Mouse (Mus musculus) frontal cortex, postnatal 10 days (tissue): Measurements from ENCODE around the gene Rragb.
"Not testable (repeated sequence)": the region's sequence is repeated elsewhere in the genome, so short reads cannot be mapped to it uniquely, and the experiment has no call there.

Experiments used
- DNase-seq, 2 experiments: peaks; one replicate each; pipeline ENCODE4 v3.0.0; 2022; ENCODE audit warnings: low spot score in 2 of 2, mixed read lengths in 1 of 2

Gene Rragb

DNA sequence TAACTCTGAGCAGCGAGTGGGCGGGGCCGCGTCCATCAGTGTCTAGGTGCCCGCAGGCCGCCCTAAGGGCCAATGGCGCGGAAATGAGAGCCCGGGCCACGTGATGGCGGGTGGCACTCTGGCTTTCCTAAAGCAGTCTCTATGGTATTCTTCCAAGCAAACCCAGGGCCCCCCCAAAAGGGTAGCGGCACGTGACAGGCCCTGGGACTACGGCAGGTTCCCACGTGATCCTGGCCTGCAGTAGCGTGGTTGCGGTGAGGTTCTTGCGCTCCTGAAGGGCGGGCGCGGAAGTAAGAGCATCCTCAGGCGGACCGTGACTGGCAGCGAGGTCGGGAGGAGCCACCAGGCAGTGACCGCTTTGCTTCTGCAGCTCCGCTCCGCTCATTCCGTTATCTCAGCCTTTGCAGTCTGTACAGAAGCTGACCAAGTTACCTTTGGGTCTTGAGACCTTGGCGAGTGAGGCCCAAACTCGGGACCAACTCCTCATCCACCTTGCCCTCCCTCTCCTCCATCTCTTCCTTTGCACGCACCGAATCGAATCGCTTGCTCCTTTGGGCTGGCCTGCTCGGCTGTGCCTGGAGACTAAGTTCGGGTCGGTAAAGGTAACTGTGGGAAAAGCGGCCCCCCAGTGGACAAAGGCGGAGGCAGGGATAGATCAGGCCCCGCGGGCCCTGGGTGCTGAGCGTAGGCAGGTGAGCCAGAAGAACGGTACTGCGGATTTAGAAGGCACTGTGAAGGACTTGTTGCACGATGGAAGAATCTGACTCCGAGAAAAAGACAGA is at the start of gene Rragb:
TSS of gene Rragb (plus strand) at position 248 of the 782 bp plus-strand sequence.
- DNase-seq, result peak; percentile 78 to 85

DNA sequence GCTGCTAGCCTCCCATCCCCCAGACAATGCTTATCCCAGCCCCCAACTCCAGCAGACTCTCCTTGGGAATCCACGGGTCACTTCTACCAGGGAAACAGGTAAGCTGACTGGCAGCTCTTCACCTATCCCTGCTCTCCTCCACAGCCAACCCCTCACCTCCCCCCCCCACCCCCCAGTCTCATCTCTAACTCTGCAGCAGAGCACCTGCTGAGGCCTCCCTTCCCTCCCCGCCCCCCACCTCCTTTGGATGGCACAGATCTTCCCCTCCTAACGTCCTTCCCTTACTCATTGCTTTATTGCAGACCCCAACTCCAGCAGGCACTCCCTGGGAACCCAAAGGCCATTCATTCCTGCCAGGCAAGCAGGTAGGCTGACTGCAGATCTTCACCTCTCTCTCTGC is 21.3 kb upstream of the Rragb start, which contains the start of gene Foxr2:
TSS of gene Foxr2 (plus strand) at position 301 of the 400 bp plus-strand sequence.
- DNase-seq, result no peak

GRCm38 (mm10) chrX:153119013-153119412 is 20.8 kb upstream of the Rragb start:
- DNase-seq, result no peak

- DNase-seq, result no peak
Observed at GRCm38 (mm10) chrX:153142656-153143055, 2.9 kb downstream of the Rragb start.

GRCm38 (mm10) chrX:153151766-153152165 is 12.0 kb downstream of the Rragb start:
- no peak for DNase-seq

DNA sequence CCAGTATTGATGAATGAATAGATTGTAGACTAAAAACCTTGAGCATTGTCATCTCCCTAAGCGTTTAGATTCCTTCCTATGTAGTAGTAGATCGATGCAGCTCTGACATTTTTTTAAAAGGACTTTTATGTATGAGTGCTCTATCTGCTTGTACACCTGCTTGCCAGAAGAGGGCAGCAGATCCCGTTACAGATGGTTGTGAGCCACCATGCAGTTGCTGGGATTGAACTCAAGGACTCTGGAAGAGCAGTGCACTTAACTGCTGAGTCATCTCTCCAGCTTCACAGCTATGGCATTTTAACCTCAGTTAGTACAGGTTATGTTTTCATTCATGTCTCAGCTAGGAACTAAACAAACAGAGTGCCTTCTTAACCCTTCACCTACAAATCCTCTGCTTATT is 15.5 kb downstream of the Rragb start:
- peak in 1 of 2 experiments; percentile 7 for DNase-seq

GRCm38 (mm10) chrX:153174786-153175185 is 35.0 kb downstream of the Rragb start:
- no peak for DNase-seq

- no peak for DNase-seq
Observed at GRCm38 (mm10) chrX:153182221-153182620, 42.4 kb downstream of the Rragb start.

DNA sequence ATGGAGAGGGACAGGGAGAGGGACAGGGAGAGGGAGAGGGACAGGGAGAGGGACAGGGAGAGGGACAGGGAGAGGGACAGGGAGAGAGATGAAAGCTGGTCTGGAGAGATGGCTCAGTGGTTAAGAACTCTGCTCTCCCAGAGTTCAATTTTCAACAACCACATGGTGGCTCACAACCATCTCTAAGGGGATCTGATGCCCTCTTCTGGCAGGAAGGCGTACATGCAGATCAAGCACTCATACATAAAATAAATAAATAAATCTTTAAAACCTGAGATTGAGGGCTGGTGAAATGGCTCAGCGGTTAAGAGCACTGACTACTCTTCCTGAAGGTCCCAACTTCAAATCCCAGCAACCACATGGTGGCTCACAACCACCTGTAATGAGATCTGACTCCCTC is 59.4 kb downstream of the Rragb start:
- DNase-seq, result not testable (repeated sequence)

DNA sequence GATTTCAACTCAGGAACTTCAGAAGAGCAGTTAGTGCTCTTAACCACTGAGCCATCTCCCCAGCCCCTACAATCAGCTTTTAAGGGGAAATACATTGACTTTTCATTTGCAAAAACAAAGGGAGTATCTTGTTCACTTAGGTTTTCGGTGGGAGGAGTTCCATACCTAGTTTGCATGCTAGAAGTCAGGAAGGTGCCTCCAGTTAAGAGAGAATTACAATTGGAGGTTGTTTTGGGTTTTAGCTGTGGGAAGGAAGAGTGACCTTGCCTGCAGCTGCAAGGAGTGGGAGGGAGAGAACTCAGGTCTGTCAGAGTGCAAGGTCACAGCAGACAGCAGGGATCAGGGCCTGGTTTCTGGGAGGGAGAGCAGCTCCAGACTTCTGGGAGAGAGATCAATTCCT is 71.3 kb downstream of the Rragb start:
- DNase-seq, result no peak
